ENCODE assay signal across 8 mouse cellular contexts in the genomic region with DNA sequence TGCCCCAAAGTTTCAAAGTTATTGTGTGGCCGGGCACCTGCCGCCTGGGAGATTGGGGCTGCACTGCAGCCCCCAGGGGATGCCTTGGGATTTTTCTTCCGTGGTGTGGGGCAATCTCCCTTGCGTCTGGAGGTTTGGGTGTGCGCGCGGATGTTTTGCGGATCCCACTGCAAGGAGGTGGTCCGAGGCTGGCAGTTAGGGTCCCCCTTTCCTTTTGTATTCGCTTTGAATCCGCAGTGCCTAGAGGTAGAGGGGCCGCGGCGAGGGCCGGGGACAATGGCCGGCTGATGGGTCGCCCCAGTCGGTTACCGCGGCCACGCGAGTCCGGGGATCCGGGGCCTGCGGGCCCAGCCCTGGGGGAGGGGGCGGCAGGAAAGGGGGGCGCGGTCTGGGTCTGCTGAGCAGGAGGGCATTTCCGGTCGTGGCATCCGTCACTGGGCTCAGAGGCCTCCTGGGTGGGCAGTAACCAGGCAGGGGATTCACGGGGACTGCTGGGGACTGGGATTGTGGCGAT. TPM values are rescaled to one million over a fixed set of nuclear protein-coding genes. Genes with fewer than 3 reads are reported as not detected.
DNase-seq lines count a peak whose midpoint lies in the region; ATAC-seq lines count a peak whose summit lies in the region.

No protein-coding gene starts in this region.

- H3K27ac ChIP-seq in forebrain, embryonic 13.5 days, result peak overlapping the region; percentile 95
- peak overlapping the region; percentile 90 for H3K27ac ChIP-seq in lung, embryonic 16.5 days (ENCODE audit: low read length)

- ATAC-seq in CD4-positive, CD25-positive, alpha-beta regulatory T cell, adult 4 months, result peak; percentile 73
- peak; percentile 90 for ATAC-seq in forebrain, embryonic 13.5 days
- peak; percentile 85 for ATAC-seq in lung, embryonic 16.5 days (ENCODE audit: low read depth)

- H3K36me3 ChIP-seq in forebrain, embryonic 13.5 days (ENCODE audit: poor library complexity, severe bottlenecking), result no peaks in the 10 kb centered on the region
- no peaks in the 10 kb centered on the region for H3K36me3 ChIP-seq in lung, embryonic 16.5 days (ENCODE audit: control insufficient read depth, insufficient read depth, low read length)

- H3K9ac ChIP-seq in forebrain, embryonic 13.5 days, result peak overlapping the region; percentile 98
- peak overlapping the region; percentile 93 for H3K9ac ChIP-seq in lung, embryonic 16.5 days (ENCODE audit: low read length)

- DNase-seq in adrenal gland, postnatal 4 days (ENCODE audit: low spot score in 2 of 2), result peak; percentile 46 to 55
- peak; percentile 68 to 79 for DNase-seq in heart, postnatal 14 days
- peak; percentile 83 to 89 for DNase-seq in kidney, postnatal 4 days
- peak; percentile 25 for DNase-seq in ovary, adult 18-20 months (ENCODE audit: low spot score)
- DNase-seq in thymus, postnatal 4 days, result peak; percentile 84

- under 1% methylated on average over 26 of the region's 33 CpGs for WGBS in forebrain, embryonic 13.5 days
- under 1% methylated on average over 28 of the region's 33 CpGs for WGBS in lung, embryonic 16.5 days

- peaks cover 29% of the 10 kb centered on the region for H3K4me1 ChIP-seq in forebrain, embryonic 13.5 days
- peaks cover 8% of the 10 kb centered on the region for H3K4me1 ChIP-seq in lung, embryonic 16.5 days (replicated peaks; ENCODE audit: control insufficient read depth, insufficient read depth, low read length)

- no peaks in the 10 kb centered on the region for H3K27me3 ChIP-seq in forebrain, embryonic 13.5 days
- no peaks in the 10 kb centered on the region for H3K27me3 ChIP-seq in lung, embryonic 16.5 days (ENCODE audit: control insufficient read depth, insufficient read depth, low read depth, low read length)

- H3K4me3 ChIP-seq in forebrain, embryonic 13.5 days, result peak overlapping the region; percentile 98
- peak overlapping the region; percentile 79 for H3K4me3 ChIP-seq in lung, embryonic 16.5 days (ENCODE audit: low read length)

- H3K4me2 ChIP-seq in forebrain, embryonic 13.5 days, result peak overlapping the region; percentile 85
- H3K4me2 ChIP-seq in lung, embryonic 16.5 days (ENCODE audit: low read depth, low read length), result peak overlapping the region; percentile 71

- intact Hi-C loops in heart, postnatal 14 days (cut with DNase I), result loop anchor here (2.0 to 5.0 kb wide), 2 partner anchors 52 to 65 kb away; no protein-coding TSS in a partner anchor

- no peaks in the 10 kb centered on the region for H3K9me3 ChIP-seq in forebrain, embryonic 13.5 days (replicated peaks)
- no peaks in the 10 kb centered on the region for H3K9me3 ChIP-seq in lung, embryonic 16.5 days (ENCODE audit: control insufficient read depth, low read length)

RNA-seq across cellular contexts. Expression of a gene that starts 0.3 kb away (rescaled TPM):
- 10 to 100 TPM; 43.0 to 54.0 TPM for polyA plus RNA-seq in CD4-positive, CD25-positive, alpha-beta regulatory T cell, adult 4 months (2017; shearing (Covaris generic))
- total RNA-seq in adrenal gland, postnatal 4 days (2021), result 10 to 100 TPM; 53.6 to 62.6 TPM
- polyA plus RNA-seq in forebrain, embryonic 13.5 days (2015; fragmentation: Nextera tagmentation; extraction: Ambion mirVana), result 141 and 160 TPM in 2 replicates
- total RNA-seq in heart, postnatal 14 days (2021), result 10 to 100 TPM; 28.1 to 35.2 TPM
- 94.6 and 95.7 TPM in 2 replicates for polyA plus RNA-seq in lung, embryonic 16.5 days (2015; fragmentation: Nextera tagmentation; extraction: Ambion mirVana)

RNA-seq across cellular contexts. Expression of a gene that starts 0.8 kb away (rescaled TPM):
- polyA plus RNA-seq in CD4-positive, CD25-positive, alpha-beta regulatory T cell, adult 4 months (2017; shearing (Covaris generic)), result 1 to 10 TPM; 5.4 to 7.3 TPM
- 10 to 100 TPM; 94.6 to 98.5 TPM for total RNA-seq in adrenal gland, postnatal 4 days (2021)
- polyA plus RNA-seq in forebrain, embryonic 13.5 days (2015; fragmentation: Nextera tagmentation; extraction: Ambion mirVana), result 41.5 and 44.3 TPM in 2 replicates
- 10 to 100 TPM; 74.9 to 78.7 TPM for total RNA-seq in heart, postnatal 14 days (2021)
- 25.7 and 32.0 TPM in 2 replicates for polyA plus RNA-seq in lung, embryonic 16.5 days (2015; fragmentation: Nextera tagmentation; extraction: Ambion mirVana)

RNA-seq across cellular contexts. Expression of a gene that starts 48.6 kb away (rescaled TPM):
- polyA plus RNA-seq in CD4-positive, CD25-positive, alpha-beta regulatory T cell, adult 4 months (2017; shearing (Covaris generic)), result 1 to 10 TPM; 1.5 to 2.3 TPM
- 1 to 10 TPM; 3.9 to 4.3 TPM for total RNA-seq in adrenal gland, postnatal 4 days (2021)
- 7.4 and 7.7 TPM in 2 replicates for polyA plus RNA-seq in forebrain, embryonic 13.5 days (2015; fragmentation: Nextera tagmentation; extraction: Ambion mirVana)
- total RNA-seq in heart, postnatal 14 days (2021), result 1 to 10 TPM; 1.0 to 1.1 TPM
- 4.5 and 5.6 TPM in 2 replicates for polyA plus RNA-seq in lung, embryonic 16.5 days (2015; fragmentation: Nextera tagmentation; extraction: Ambion mirVana)

RNA-seq across cellular contexts. Expression of a gene that starts 56.6 kb away (rescaled TPM):
- 10 to 100 TPM; 10.2 to 13.9 TPM for polyA plus RNA-seq in CD4-positive, CD25-positive, alpha-beta regulatory T cell, adult 4 months (2017; shearing (Covaris generic))
- total RNA-seq in adrenal gland, postnatal 4 days (2021), result 10 to 100 TPM; 84.6 to 86.1 TPM
- polyA plus RNA-seq in forebrain, embryonic 13.5 days (2015; fragmentation: Nextera tagmentation; extraction: Ambion mirVana), result 24.2 and 24.9 TPM in 2 replicates
- 10 to 100 TPM; 69.3 to 93.0 TPM for total RNA-seq in heart, postnatal 14 days (2021)
- 32.4 and 39.8 TPM in 2 replicates for polyA plus RNA-seq in lung, embryonic 16.5 days (2015; fragmentation: Nextera tagmentation; extraction: Ambion mirVana)

Comparison
In these comparisons a context has a peak if more than half of its experiments do, and no peak if none do; other contexts are left out.
1. Peak in every context shown above with its lines: DNase-seq, ATAC-seq, H3K4me3 ChIP-seq and H3K27ac ChIP-seq.
2. DNase-seq: peak in every context shown above with its lines; median percentile 86 in kidney, postnatal 4 days; 84 in thymus, postnatal 4 days; 74 in heart, postnatal 14 days; 50 in adrenal gland, postnatal 4 days; 25 in ovary, adult 18-20 months.